Mouse (Mus musculus) cerebellum, adult 2 months (tissue): ENCODE measurements around the gene Egfl8.

ENCODE experiments used
- CTCF ChIP-seq: fragments of 200-500 bp; IDR thresholded peaks from 2 replicates; pipeline ENCODE4 v1.5.1; 2011; ENCODE audit warnings: low read depth, mild to moderate bottlenecking, control low read depth, low read length, moderate library complexity, borderline replicate concordance; ENCODE audit not compliant: insufficient read depth
- POLR2A ChIP-seq: fragments of 200-500 bp; IDR thresholded peaks from 2 replicates; pipeline ENCODE4 v1.6.1; 2011; ENCODE audit warnings: low read length, control low read depth, borderline replicate concordance; ENCODE audit not compliant: insufficient read depth

DNA sequence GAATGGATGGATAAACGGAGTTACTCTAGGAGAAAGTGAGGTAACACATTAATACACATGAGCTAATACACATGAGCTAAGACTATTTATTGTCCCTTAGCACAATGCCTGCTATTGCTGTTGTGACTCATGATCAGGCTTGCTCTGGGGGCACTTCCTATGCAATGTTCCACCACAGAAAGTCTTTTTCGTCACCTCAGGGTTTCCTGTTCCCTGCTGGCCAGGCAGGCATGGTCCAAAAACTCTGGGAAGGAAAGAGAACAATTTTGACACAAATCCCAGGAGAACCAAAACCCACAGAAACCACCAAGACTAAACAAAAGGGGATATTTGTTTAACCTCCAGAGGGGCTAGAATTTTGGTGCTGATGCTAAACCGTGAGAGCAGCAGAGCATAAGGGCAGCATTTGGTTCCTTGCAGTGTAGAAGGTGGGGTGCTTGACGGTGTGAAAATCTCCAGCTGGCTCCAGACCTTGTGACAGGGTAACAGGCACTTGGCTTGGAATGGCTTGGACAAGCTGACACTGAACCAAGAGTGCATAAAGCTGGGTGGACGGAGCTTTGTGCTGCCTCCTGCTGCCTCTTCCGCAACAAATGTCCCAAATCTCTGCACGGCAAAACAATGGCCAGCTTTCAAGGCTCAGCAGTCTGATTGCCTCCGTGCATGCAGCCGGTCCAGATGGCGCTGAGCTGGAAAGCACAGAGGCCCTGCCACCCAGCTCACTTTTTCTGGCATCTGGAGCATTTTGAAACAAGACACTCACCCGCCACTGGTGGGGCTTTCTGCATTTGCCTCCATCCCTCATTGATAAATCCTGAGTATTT lies 25.2 kb upstream of the Egfl8 start:
- TF ChIP-seq CTCF (peak; percentile 49; the same call in 1 of the 2 replicates), POLR2A (peak; percentile 57; the same call in 1 of the 2 replicates)
